Mouse (Mus musculus) neural tube, embryonic 12.5 days (tissue): ENCODE results near the gene Wnt6. TPM values are rescaled to one million over a fixed set of nuclear protein-coding genes. Genes with fewer than 3 reads are reported as not detected.
"Not testable (repeated sequence)": the region's sequence is repeated elsewhere in the genome, so short reads cannot be mapped to it uniquely, and the experiment has no call there.

Source experiments
- ATAC-seq: fragments of 200-750 bp; cut with Nextera tagmentation; 2 replicates; pipeline ENCODE4 v1.8.0; 2017; ENCODE audit warnings: low read depth, mild to moderate bottlenecking, moderate TSS enrichment, moderate library complexity; ENCODE audit not compliant: low FRiP score
- H3K27ac ChIP-seq: fragments of 300-500 bp; sonication (generic); 2 replicates; pipeline ENCODE4 v1.5.1; 2016
- H3K27me3 ChIP-seq: fragments of 300-500 bp; sonication (generic); replicated peaks from 2 replicates; pipeline ENCODE4 v1.6.1; 2016; ENCODE audit warnings: mild to moderate bottlenecking
- H3K36me3 ChIP-seq: fragments of 300-500 bp; sonication (generic); 2 replicates; pipeline ENCODE4 v1.6.1; 2016; ENCODE audit warnings: mild to moderate bottlenecking
- H3K4me1 ChIP-seq: fragments of 300-500 bp; sonication (generic); 2 replicates; pipeline ENCODE4 v1.6.1; 2016
- H3K4me2 ChIP-seq: fragments of 300-500 bp; sonication (generic); replicated peaks from 2 replicates; pipeline ENCODE4 v1.6.1; 2016; ENCODE audit warnings: mild to moderate bottlenecking
- H3K4me3 ChIP-seq: fragments of 300-500 bp; sonication (generic); 2 replicates; pipeline ENCODE4 v1.5.1; 2016
- H3K9ac ChIP-seq: fragments of 300-500 bp; sonication (generic); 2 replicates; pipeline ENCODE4 v1.6.1; 2016; ENCODE audit warnings: mild to moderate bottlenecking
- H3K9me3 ChIP-seq: fragments of 300-500 bp; sonication (generic); 2 replicates; pipeline ENCODE4 v1.6.1; 2016; ENCODE audit warnings: mild to moderate bottlenecking
- WGBS: fragments of 180-500 bp; shearing (Covaris S2); methylation state at CpG from one replicate; pipeline ENCODE4 v1.1.7; 2016; 5-methylcytosine and 5-hydroxymethylcytosine counted together
- polyA plus RNA-seq: library from polyadenylated mRNA; unstranded; fragments of >200 nt; fragmentation: Nextera tagmentation; extraction: Ambion mirVana; gene quantifications from 2 replicates; pipeline ENCODE4 v1.2.1, GENCODE M21; 2016

The Wnt6 gene
- polyA plus RNA-seq, 1 experiment from 2014 or later: 13.8 TPM

DNA sequence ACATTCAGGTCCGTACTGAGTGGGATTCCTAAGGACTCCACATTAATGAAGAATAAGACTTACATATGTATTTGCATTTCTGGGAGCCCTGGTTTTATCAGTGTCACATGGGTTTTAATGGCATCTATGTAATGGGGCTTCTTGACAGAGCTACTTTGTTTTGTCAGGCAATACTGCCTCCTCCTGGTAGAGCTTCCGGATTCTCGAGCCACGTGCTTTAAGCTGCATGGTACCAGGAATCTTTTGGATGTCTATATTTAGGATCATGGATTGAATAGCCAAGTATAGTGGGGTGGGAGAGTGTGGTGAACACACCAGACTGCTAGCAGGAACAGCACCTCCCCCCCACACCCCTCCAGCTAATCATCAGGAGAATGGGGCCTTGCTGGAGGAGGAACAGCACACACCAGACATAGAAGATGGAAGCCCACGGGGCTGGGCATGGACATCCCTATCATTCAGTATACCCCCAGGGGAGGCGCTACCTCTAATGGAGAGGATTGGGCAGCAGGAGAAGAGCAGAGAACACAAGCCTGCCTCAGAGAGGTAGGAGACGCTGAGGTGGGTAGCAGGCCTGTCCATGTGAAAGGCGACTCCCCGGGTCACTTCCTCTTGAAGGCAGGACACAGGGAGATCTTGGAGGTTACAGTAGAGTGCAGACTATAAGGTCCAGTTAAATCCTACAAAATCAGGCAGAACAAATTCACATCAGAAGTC lies 43.4 kb downstream of the Wnt6 start:
- no peaks in the 10 kb centered on the region for H3K9me3 ChIP-seq
- ATAC-seq: no peak
- no peaks in the 10 kb centered on the region for H3K36me3 ChIP-seq
- peaks cover 7% of the 10 kb centered on the region; the same call in 1 of the 2 replicates for H3K4me1 ChIP-seq
- no peak overlapping the region for H3K4me3 ChIP-seq
- no peak overlapping the region for H3K9ac ChIP-seq
- no peaks in the 10 kb centered on the region for H3K27me3 ChIP-seq
- 78% methylated on average over 9 of the region's 9 CpGs for WGBS
- no peak overlapping the region for H3K4me2 ChIP-seq
- H3K27ac ChIP-seq: no peak overlapping the region

DNA sequence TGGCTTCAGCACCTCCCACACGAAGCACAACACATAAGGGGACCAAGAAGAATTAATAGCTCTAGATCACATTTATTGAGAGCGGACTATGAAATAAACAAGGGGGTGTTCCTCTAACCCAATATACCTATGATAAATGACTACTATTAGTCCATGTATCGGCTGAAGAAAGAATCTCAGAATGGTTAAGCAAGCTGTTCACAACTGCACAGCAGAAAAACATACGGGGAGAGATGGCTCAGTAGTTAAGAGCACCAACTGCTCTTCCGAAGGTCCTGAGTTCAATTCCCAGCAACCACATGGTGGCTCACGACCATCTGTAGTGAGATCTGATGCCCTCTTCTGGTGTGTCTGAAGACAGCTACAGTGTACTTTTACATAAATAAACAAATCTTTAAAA lies 44.3 kb downstream of the Wnt6 start:
- not testable (repeated sequence) for H3K4me2 ChIP-seq, H3K27me3 ChIP-seq, H3K36me3 ChIP-seq, H3K4me3 ChIP-seq, ATAC-seq, H3K4me1 ChIP-seq, H3K27ac ChIP-seq, H3K9ac ChIP-seq, H3K9me3 ChIP-seq
- 90% methylated on average over 6 of the region's 6 CpGs for WGBS

- Histone ChIP-seq H3K27ac (peak overlapping the region; percentile 86), H3K4me3 (peak overlapping the region; percentile 61), H3K4me2 (peak overlapping the region; percentile 68), H3K9ac (peak overlapping the region; percentile 86), H3K9me3 (no peaks in the 10 kb centered on the region), H3K27me3 (no peaks in the 10 kb centered on the region), H3K4me1 (peaks cover 7% of the 10 kb centered on the region; the same call in 1 of the 2 replicates), H3K36me3 (no peaks in the 10 kb centered on the region)
- ATAC-seq: peak; percentile 79
- WGBS: 6% methylated on average over 38 of the region's 38 CpGs
These were observed 45.0 kb downstream of the Wnt6 start for GRCm38 (mm10) chr1:74816612-74817199.

- Histone ChIP-seq H3K27ac (peak overlapping the region; percentile 86), H3K36me3 (no peaks in the 10 kb centered on the region), H3K4me3 (peak overlapping the region; percentile 61), H3K27me3 (no peaks in the 10 kb centered on the region), H3K9me3 (no peaks in the 10 kb centered on the region), H3K4me1 (peaks cover 7% of the 10 kb centered on the region; the same call in 1 of the 2 replicates), H3K9ac (peak overlapping the region; percentile 86), H3K4me2 (peak overlapping the region; percentile 68)
- 13% methylated on average over 14 of the region's 14 CpGs for WGBS
- ATAC-seq: 0 out of 2 replicates have a peak, but pooled peaks have one; percentile 11
These were observed 45.5 kb downstream of the Wnt6 start for GRCm38 (mm10) chr1:74817219-74817618.

- H3K9ac ChIP-seq: no peak overlapping the region
- 100% methylated on average over 1 of the region's 1 CpGs for WGBS
- no peak overlapping the region for H3K4me3 ChIP-seq
- no peak overlapping the region for H3K27ac ChIP-seq
- no peaks in the 10 kb centered on the region for H3K36me3 ChIP-seq
- H3K4me2 ChIP-seq: no peak overlapping the region
- H3K9me3 ChIP-seq: no peaks in the 10 kb centered on the region
- H3K27me3 ChIP-seq: no peaks in the 10 kb centered on the region
- peaks cover 7% of the 10 kb centered on the region; the same call in 1 of the 2 replicates for H3K4me1 ChIP-seq
- no peak for ATAC-seq
These were observed 46.8 kb downstream of the Wnt6 start for GRCm38 (mm10) chr1:74818509-74818908.

- H3K27me3 ChIP-seq, H3K9ac ChIP-seq, H3K4me3 ChIP-seq, ATAC-seq, H3K4me1 ChIP-seq, H3K36me3 ChIP-seq, H3K4me2 ChIP-seq, H3K27ac ChIP-seq, H3K9me3 ChIP-seq: not testable (repeated sequence)
- 97% methylated on average over 4 of the region's 4 CpGs for WGBS
These were observed 51.9 kb downstream of the Wnt6 start for GRCm38 (mm10) chr1:74823598-74823997.

DNA sequence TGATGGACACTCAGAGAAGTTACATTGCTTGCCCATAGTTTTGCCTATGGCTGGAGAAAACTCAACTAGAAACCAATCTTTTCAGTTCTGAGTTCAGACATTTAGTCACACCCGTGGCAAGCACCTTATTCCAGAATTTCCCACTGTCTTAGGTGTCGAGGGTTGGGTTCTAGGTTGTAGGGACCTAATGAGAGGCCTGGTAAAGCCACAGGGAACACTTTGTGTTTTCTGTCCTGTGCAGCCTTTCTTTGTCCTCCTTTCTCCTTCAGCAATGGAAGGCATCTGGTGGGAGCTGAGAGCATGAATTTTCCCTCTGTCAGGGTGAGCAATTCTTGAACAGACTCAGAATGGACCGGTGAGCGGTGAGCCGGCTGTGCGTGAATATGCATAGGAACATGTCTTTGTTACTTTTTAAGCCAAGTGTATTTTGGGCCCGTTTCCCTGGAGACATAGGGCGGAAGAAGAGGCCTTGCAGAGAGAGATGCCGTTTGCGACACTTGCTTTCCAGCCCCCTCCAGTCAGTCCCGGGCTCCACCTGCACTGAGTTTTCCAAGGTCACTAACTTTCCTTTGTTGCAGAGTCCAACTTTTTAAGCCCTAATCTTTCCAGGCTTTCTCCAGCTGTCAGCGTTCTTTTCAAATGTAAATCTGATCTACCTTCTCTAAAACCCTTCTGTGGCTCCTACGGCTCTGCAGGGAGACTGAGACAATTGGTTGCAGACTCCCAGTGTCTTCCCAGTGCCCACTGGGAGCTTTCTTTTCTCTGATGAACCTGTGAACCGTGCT lies 53.0 kb downstream of the Wnt6 start:
- peaks cover 5% of the 10 kb centered on the region; the same call in 1 of the 2 replicates for H3K4me1 ChIP-seq
- H3K9ac ChIP-seq: no peak overlapping the region
- ATAC-seq: peak; percentile 80
- 0 out of 2 replicates have a peak overlapping the region, but pooled peaks have one; percentile 6 for H3K27ac ChIP-seq
- no peaks in the 10 kb centered on the region for H3K27me3 ChIP-seq
- no peaks in the 10 kb centered on the region for H3K9me3 ChIP-seq
- 10% methylated on average over 14 of the region's 14 CpGs for WGBS
- H3K36me3 ChIP-seq: no peaks in the 10 kb centered on the region
- H3K4me2 ChIP-seq: no peak overlapping the region
- H3K4me3 ChIP-seq: no peak overlapping the region

DNA sequence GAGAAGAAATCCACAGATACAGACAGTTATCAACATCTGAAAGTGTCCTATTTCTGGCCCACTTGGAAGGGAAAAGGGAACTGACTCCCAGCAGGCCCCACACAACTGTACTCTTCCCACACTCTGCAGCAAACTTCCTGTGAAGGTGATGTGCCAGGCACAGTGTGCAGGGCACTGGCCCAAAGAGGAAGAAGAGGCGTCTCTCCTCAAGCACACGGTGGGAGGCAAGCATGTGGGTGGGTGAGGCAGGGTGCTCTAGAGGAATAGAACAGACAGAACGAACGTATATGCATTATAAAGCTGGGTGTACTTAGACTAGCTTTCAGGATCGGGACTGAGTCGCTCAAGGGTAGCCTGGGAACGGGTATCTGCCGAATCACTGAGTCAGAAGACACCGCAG lies 58.4 kb downstream of the Wnt6 start:
- Histone ChIP-seq H3K36me3 (no peaks in the 10 kb centered on the region), H3K9ac (no peak overlapping the region), H3K27ac (no peak overlapping the region), H3K27me3 (no peaks in the 10 kb centered on the region), H3K4me3 (no peak overlapping the region), H3K9me3 (no peaks in the 10 kb centered on the region), H3K4me1 (peaks cover 3% of the 10 kb centered on the region; the same call in 1 of the 2 replicates), H3K4me2 (no peak overlapping the region)
- no peak for ATAC-seq
- WGBS: 86% methylated on average over 9 of the region's 9 CpGs

DNA sequence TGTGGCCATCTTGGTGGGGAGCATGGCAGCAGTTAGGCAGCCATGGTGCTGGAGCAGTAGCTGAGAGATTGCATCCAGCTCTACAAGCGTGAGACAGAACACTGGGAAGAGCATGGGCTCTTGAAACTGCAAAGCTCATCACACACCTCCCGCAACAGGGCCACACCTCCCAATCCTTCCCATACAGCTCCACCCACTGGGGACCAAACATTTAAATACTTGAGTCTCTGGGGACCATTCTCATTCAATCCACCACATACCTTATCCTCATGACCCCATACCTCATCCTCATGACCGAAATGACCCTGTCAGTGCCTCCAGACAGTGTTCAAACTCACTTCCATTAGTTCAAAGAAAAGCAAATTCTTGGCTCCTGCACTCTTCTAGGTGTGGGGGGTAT lies 61.6 kb downstream of the Wnt6 start:
- no peak for ATAC-seq
- WGBS: 77% methylated on average over 3 of the region's 3 CpGs
- no peak overlapping the region for H3K4me2 ChIP-seq
- no peaks in the 10 kb centered on the region for H3K27me3 ChIP-seq
- H3K9ac ChIP-seq: no peak overlapping the region
- H3K36me3 ChIP-seq: no peaks in the 10 kb centered on the region
- H3K9me3 ChIP-seq: no peaks in the 10 kb centered on the region
- no peak overlapping the region for H3K4me3 ChIP-seq
- H3K4me1 ChIP-seq: no peaks in the 10 kb centered on the region
- no peak overlapping the region for H3K27ac ChIP-seq

Other genes with a start within 250 kb of the Wnt6 start
- 2.2 and 2.9 TPM in 2 replicates for gene Plcd4, start 229.0 kb upstream of the Wnt6 start, polyA plus RNA-seq
- gene Usp37, start 227.6 kb upstream of the Wnt6 start, polyA plus RNA-seq: 30.2 and 33.1 TPM in 2 replicates
- 8.5 and 10.3 TPM in 2 replicates for gene Zfp142, start 183.6 kb upstream of the Wnt6 start, polyA plus RNA-seq
- 17.3 and 19.4 TPM in 2 replicates for gene Bcs1l, start 183.6 kb upstream of the Wnt6 start, polyA plus RNA-seq
- 35.5 and 37.8 TPM in 2 replicates for gene Rnf25, start 170.5 kb upstream of the Wnt6 start, polyA plus RNA-seq
- gene Stk36, start 170.4 kb upstream of the Wnt6 start, polyA plus RNA-seq: 22.8 and 22.9 TPM in 2 replicates
- 25.8 and 28.5 TPM in 2 replicates for gene Ttll4, start 110.1 kb upstream of the Wnt6 start, polyA plus RNA-seq
- 3.9 and 6.3 TPM in 2 replicates for gene Cyp27a1, start 58.3 kb upstream of the Wnt6 start, polyA plus RNA-seq
- 0.10 and 0.40 TPM in 2 replicates for gene Prkag3, start 22.7 kb upstream of the Wnt6 start, polyA plus RNA-seq
- gene Wnt10a, start 19.6 kb downstream of the Wnt6 start, polyA plus RNA-seq: 1.2 and 1.4 TPM in 2 replicates
- 5.7 and 7.6 TPM in 2 replicates for gene Cdk5r2, start 83.0 kb downstream of the Wnt6 start, polyA plus RNA-seq
- gene Fev, start 113.5 kb downstream of the Wnt6 start, polyA plus RNA-seq: 0.32 TPM in 1 of 2 replicates, not detected in the other
- gene Cryba2, start 121.3 kb downstream of the Wnt6 start, polyA plus RNA-seq: not detected in 2 replicates
- gene Cfap65, start 163.7 kb downstream of the Wnt6 start, polyA plus RNA-seq: 0.08 TPM in 1 of 2 replicates, not detected in the other
- gene Ihh, start 179.8 kb downstream of the Wnt6 start, polyA plus RNA-seq: 0.24 and 0.28 TPM in 2 replicates